Mouse (Mus musculus) E14TG2a.4 (cell line): ENCODE data around the gene Glud1.
"Not testable (repeated sequence)": the region's sequence is repeated elsewhere in the genome, so short reads cannot be mapped to it uniquely, and the experiment has no call there.

Source experiments
- H3K27me3 ChIP-seq: 2 replicates; pipeline ENCODE4 v1.6.1; 2014; ENCODE audit warnings: low read length, control low read depth; ENCODE audit not compliant: insufficient read depth
- H3K36me3 ChIP-seq: 2 replicates; pipeline ENCODE4 v1.6.1; 2014; ENCODE audit warnings: low read length, control low read depth; ENCODE audit not compliant: insufficient read depth
- H3K4me1 ChIP-seq: replicated peaks from 2 replicates; pipeline ENCODE4 v1.6.1; 2014; ENCODE audit warnings: low read depth, low read length, control low read depth
- H3K4me3 ChIP-seq: replicated peaks from 2 replicates; pipeline ENCODE4 v1.5.1; 2014; ENCODE audit warnings: mild to moderate bottlenecking, low read length
- H3K9me3 ChIP-seq: 2 replicates; pipeline ENCODE4 v1.6.1; 2014; ENCODE audit warnings: low read length, control low read depth
- CTCF ChIP-seq: conservative IDR thresholded peaks from 2 replicates; pipeline ENCODE4 v1.5.1; 2014; ENCODE audit warnings: low read length
- NANOG ChIP-seq: IDR thresholded peaks from 2 replicates; pipeline ENCODE4 v1.6.1; 2014; ENCODE audit warnings: borderline replicate concordance, low read length, mixed read lengths
- POU5F1 ChIP-seq: IDR thresholded peaks from 2 replicates; pipeline ENCODE4 v1.6.1; 2014; ENCODE audit warnings: low read length, borderline replicate concordance

The Glud1 gene

DNA sequence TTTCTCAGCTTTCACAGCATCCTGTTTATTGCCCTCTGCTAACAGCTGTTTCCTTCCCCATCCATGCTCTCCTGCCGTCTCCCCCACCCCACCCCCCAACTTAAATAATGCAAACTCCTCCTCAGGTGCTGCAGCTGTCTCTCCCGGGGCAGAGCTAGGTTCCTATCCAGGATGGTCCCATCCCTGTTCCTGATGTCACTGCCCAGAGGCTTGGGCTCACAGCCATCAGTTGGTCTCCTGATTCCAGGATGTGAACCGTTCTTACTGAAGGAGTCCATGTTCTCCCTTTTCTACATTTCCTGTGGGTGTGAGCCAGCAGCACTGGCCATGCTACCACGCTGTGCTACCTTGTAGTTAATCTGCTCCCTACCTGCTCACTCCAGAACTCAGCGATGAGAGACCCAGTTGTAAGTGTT lies 7.3 kb upstream of the Glud1 start:
- no peak for TF ChIP-seq CTCF
- TF ChIP-seq POU5F1 = no peak
- no peak for TF ChIP-seq NANOG
- Histone ChIP-seq H3K36me3 (peaks cover 23% of the 10 kb centered on the region), H3K27me3 (no peaks in the 10 kb centered on the region; the same call in 1 of the 2 replicates), H3K4me3 (peak overlapping the region; percentile 14; the same call in 1 of the 2 replicates), H3K4me1 (peaks cover 60% of the 10 kb centered on the region), H3K9me3 (no peaks in the 10 kb centered on the region)

DNA sequence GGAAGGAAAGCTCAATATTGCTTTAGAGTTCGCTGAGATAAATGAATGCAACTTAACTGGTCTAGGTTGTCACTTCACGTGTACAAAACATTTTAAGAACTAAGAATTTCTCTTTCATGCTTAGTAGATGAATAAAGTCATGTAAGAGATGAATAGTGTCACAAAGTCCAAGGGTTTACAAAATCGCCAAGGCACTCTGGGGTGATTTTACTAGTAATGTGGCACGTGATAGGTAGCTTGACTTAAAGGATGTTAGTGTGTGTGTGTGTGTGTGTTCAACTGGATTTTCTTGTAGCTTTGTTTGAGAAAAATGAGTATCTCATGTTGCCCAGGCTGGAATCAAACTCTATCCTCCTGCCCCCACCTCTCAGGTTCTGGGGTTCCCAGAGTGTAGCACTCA lies 1.3 kb upstream of the Glud1 start:
- H3K9me3 ChIP-seq = no peaks in the 10 kb centered on the region
- peaks cover 23% of the 10 kb centered on the region; the same call in 1 of the 2 replicates for H3K36me3 ChIP-seq
- no peak for TF ChIP-seq NANOG
- TF ChIP-seq POU5F1 = no peak
- no peak for TF ChIP-seq CTCF
- H3K4me3 ChIP-seq = peak overlapping the region; percentile 98
- H3K27me3 ChIP-seq = no peaks in the 10 kb centered on the region
- H3K4me1 ChIP-seq = peaks cover 49% of the 10 kb centered on the region

DNA sequence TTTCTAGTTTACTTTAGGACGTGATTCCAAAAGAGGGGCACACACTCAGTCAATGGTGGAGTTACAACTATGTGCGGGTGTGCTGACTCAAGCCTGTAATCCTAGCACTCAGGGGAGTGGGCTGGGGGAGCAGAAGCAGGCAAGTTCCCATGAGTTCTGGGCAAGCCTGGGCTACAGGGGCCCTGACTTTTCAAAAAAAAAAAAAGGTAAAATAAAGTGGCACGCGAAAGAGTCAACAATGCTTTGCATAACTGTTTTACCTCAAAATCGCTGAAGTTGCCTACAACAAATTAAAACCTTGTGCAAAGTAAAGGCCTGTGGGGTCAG lies 657 bp upstream of the Glud1 start:
- no peaks in the 10 kb centered on the region for H3K9me3 ChIP-seq
- H3K27me3 ChIP-seq = no peaks in the 10 kb centered on the region
- peak overlapping the region; percentile 98 for H3K4me3 ChIP-seq
- peaks cover 51% of the 10 kb centered on the region for H3K4me1 ChIP-seq
- no peak for TF ChIP-seq NANOG
- no peak for TF ChIP-seq POU5F1
- TF ChIP-seq CTCF = no peak
- peaks cover 28% of the 10 kb centered on the region for H3K36me3 ChIP-seq

DNA sequence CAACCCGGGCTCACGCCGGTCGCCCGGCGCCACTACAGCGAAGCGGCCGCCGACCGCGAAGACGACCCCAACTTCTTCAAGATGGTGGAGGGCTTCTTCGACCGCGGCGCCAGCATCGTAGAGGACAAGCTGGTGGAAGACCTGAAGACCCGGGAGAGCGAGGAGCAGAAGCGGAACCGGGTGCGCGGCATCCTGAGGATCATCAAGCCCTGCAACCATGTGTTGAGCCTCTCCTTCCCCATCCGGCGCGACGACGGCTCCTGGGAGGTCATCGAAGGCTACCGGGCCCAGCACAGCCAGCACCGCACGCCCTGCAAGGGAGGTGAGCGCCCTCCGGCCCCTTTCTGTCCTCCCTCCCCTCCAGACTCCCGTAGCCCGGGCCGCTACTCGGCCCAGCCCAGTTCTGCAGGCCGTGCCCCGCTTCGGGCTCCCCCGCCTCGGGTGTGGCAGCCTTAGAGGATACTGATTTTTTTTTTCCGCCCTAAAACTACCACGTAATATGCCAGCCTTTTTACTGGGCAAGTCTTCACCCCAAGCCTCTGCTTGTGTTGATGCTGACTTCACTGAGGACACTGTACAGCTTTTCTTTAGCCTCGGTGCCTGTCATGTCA lies 599 bp downstream of the Glud1 start:
- H3K36me3 ChIP-seq = peaks cover 33% of the 10 kb centered on the region
- peak overlapping the region; percentile 98 for H3K4me3 ChIP-seq
- TF ChIP-seq POU5F1 (no peak), NANOG (no peak)
- H3K4me1 ChIP-seq = peaks cover 58% of the 10 kb centered on the region
- H3K9me3 ChIP-seq = no peaks in the 10 kb centered on the region
- no peaks in the 10 kb centered on the region for H3K27me3 ChIP-seq

DNA sequence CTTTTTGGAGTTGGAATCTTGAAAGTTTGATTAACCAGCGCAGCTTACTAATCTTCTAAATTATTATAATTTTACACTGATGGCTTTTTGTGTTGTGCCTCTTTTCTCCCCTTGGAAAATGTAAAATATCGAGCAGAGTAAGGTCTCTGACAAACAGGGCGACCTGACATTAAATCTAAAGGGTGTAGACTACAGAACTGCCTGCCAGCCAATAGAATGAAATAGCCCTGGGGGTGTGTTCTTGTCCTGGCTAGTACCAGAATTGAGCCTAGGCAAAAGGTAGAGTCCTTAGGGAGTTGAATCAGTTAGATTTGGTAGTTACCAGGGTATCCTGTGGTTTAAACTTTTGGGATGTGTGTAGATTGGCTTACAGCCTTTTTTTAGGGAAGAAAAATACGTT lies 1.2 kb downstream of the Glud1 start:
- TF ChIP-seq NANOG = no peak
- no peak for TF ChIP-seq CTCF
- TF ChIP-seq POU5F1 = no peak

DNA sequence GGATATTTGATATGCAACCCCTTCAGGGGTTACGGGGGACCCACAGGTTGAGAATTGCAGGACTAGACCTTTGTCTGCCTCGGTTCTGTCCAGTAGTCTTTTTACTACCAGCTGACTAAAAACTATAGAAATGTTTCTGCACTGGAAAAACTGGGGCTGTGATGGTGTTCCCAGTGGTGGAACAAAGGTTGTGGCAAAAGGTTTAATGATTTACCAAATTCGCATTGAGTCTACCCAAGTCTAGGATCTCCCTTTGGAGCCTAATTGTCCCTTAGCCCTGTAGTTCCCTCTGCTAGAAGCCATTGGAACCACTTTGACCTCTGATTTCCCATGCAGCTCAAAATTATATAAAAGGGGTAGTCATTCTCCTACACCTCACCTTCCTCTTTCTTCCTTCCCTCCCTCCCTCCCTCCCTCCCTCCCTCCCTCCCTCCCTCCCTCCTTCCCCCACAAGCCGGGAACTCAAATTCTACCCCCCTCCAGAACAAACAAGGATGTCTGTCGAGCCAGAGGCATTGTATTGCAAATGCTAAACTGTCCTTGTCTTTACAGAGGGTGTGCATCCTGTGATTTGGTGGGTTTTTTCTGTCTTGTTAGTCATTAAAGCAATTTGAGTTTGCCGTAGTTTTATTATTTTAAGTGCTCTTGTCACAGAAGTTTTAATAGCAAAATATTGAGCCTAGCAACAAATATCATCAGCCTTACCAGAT lies 2.0 kb downstream of the Glud1 start:
- Histone ChIP-seq H3K4me1 (peaks cover 63% of the 10 kb centered on the region), H3K4me3 (peak overlapping the region; percentile 98), H3K36me3 (peaks cover 35% of the 10 kb centered on the region), H3K27me3 (no peaks in the 10 kb centered on the region), H3K9me3 (no peaks in the 10 kb centered on the region)
- TF ChIP-seq NANOG (no peak), POU5F1 (peak; percentile 9; the same call in 1 of the 2 replicates)

More for the DNA sequence above, 1.2 kb downstream of the Glud1 start:
- H3K27me3 ChIP-seq = no peaks in the 10 kb centered on the region
- H3K4me3 ChIP-seq = peak overlapping the region; percentile 98
- peaks cover 59% of the 10 kb centered on the region for H3K4me1 ChIP-seq
- H3K36me3 ChIP-seq = peaks cover 31% of the 10 kb centered on the region
- H3K9me3 ChIP-seq = no peaks in the 10 kb centered on the region

DNA sequence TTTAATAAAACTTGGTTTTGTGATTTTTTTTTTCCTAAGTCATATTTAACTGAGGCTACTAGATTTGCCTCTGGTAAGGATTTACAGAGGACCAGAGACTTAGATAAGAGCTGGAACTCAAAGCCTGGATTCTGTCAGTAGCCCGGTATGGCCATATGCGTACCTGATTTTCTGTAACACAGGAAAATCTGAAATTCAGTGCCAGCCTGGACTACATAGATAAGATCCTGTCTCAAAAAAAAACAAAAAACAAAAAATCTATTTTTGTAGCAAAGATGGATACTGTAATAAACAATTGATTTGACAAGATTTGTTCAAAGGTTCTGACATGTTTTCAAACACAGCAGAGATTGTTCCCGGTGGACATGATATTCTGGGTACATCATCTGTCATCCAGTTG lies 3.1 kb downstream of the Glud1 start:
- peak overlapping the region; percentile 98 for H3K4me3 ChIP-seq
- TF ChIP-seq CTCF = no peak
- TF ChIP-seq POU5F1 = no peak
- no peaks in the 10 kb centered on the region for H3K27me3 ChIP-seq
- peaks cover 41% of the 10 kb centered on the region for H3K36me3 ChIP-seq
- H3K9me3 ChIP-seq = no peaks in the 10 kb centered on the region
- H3K4me1 ChIP-seq = peaks cover 68% of the 10 kb centered on the region

DNA sequence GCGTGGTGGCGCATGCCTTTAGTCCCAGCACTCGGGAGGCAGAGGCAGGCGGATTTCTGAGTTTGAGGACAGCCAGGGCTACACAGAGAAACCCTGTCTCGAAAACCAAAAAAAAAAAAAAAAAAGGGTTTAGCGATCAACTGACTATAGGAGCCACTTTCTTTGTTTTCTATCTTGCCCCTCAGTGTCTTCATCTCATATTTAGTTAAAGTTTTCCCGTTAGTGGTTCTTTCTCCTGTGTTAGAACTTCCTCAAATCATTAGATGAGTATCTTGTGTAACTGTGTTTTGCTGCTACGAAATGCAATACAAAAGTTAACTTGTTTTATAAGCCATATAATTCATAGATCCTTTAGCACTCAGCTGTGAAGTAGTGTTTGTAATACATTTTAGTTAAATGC lies 3.9 kb downstream of the Glud1 start:
- Histone ChIP-seq H3K4me1 (peaks cover 65% of the 10 kb centered on the region), H3K4me3 (peak overlapping the region; percentile 98), H3K36me3 (peaks cover 48% of the 10 kb centered on the region)
- H3K9me3 ChIP-seq, H3K27me3 ChIP-seq: not testable (repeated sequence)

DNA sequence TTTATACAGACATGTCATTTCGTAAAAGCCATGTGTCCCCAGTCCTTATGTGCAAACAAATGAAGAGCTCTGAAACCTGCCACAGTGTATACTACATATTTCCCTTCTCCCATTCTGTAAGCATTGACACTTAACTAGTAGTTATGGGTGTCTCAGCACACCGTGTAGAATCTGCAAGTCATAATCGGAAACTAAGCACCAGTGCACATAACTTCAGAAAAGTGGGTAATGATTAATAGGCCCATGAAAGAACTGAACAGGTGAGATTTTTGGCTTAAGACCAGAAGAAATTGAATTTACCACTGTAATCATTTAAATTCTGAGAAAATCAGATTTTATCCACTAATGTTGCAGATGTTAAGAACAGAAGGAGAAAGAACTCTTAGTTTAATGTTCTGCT lies 4.3 kb downstream of the Glud1 start:
- Histone ChIP-seq H3K27me3 (no peaks in the 10 kb centered on the region), H3K4me3 (peak overlapping the region; percentile 98), H3K4me1 (peaks cover 63% of the 10 kb centered on the region), H3K9me3 (no peaks in the 10 kb centered on the region), H3K36me3 (peaks cover 52% of the 10 kb centered on the region)
- TF ChIP-seq CTCF = no peak
